ENCODE assay signal across 8 mouse cellular contexts in the genomic region with DNA sequence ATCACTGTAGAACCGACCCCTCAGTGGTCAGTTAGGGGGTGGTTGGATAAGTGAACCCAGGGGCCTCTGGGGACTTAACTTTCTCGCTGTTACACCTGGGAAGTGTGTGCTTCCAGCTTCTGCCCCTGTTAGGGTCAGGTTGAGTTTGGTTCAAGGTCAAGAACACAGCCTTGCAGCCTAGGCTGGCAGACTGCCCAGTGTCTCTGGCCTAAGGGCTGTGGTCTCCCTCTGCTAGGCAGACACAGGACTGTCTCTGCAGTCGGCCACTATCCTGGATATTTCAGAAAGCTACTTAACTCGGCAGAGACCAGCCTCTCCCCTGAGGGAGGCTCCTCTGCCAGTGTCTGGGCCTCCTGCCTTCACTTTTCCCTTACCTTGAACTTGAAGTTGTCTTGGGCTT. TPM values are rescaled to one million over a fixed set of nuclear protein-coding genes. Genes with fewer than 3 reads are reported as not detected.
A peak's percentile ranks its signal among the peaks of the same experiment; 100 is the strongest.
DNase-seq lines count a peak whose midpoint lies in the region; ATAC-seq lines count a peak whose summit lies in the region.
"Had no signal": no experiment of that assay in that cellular context is flagged by ENCODE, and none has a peak within 500 bp of the region (broad histone marks: within the 10 kb centered on the region; RNA-seq: fewer than 3 reads in every experiment).

No protein-coding gene starts in this region.

- no peak for ATAC-seq in lung, embryonic 15.5 days (ENCODE audit: borderline replicate concordance, extremely low read depth, low FRiP score, low TSS enrichment)
- ATAC-seq in forebrain, embryonic 12.5 days (ENCODE audit: low FRiP score), result no peak
- ATAC-seq in stomach, embryonic 15.5 days (ENCODE audit: insufficient read depth, low FRiP score, low read depth), result no peak

- WGBS in lung, embryonic 15.5 days, result 33% methylated on average over 4 of the region's 4 CpGs
- 33% methylated on average over 4 of the region's 4 CpGs for WGBS in forebrain, embryonic 12.5 days
- WGBS in stomach, embryonic 15.5 days, result 36% methylated on average over 4 of the region's 4 CpGs

- H3K27me3 ChIP-seq in lung, embryonic 15.5 days, result no peaks in the 10 kb centered on the region
- peaks cover 17% of the 10 kb centered on the region for H3K27me3 ChIP-seq in forebrain, embryonic 12.5 days
- H3K27me3 ChIP-seq in stomach, embryonic 15.5 days (replicated peaks), result no peaks in the 10 kb centered on the region

- peak overlapping the region; percentile 94 for H3K4me2 ChIP-seq in lung, embryonic 15.5 days
- H3K4me2 ChIP-seq in forebrain, embryonic 12.5 days, result peak overlapping the region; percentile 85
- H3K4me2 ChIP-seq in stomach, embryonic 15.5 days, result peak overlapping the region; percentile 90

- H3K4me3 ChIP-seq in lung, embryonic 15.5 days, result peak overlapping the region; percentile 92; the same call in 1 of the 2 replicates
- H3K4me3 ChIP-seq in forebrain, embryonic 12.5 days (replicated peaks), result peak overlapping the region; percentile 97
- H3K4me3 ChIP-seq in stomach, embryonic 15.5 days (replicated peaks), result peak overlapping the region; percentile 86

- DNase-seq in lung, postnatal 25 days (ENCODE audit: low spot score), result no peak
- peak; percentile 41 to 52 for DNase-seq in kidney, postnatal 4 days
- DNase-seq in left cerebral cortex, postnatal 10 days (ENCODE audit: extremely low spot score in 1 of 2, low spot score in 2 of 2), result no peak
- DNase-seq in embryo, embryonic 10.5 days (ENCODE audit: low spot score), result no peak

- H3K9ac ChIP-seq in lung, embryonic 15.5 days, result no peak overlapping the region
- peak overlapping the region; percentile 98 for H3K9ac ChIP-seq in forebrain, embryonic 12.5 days
- H3K9ac ChIP-seq in stomach, embryonic 15.5 days, result 0 out of 2 replicates have a peak overlapping the region, but pooled peaks have one; percentile 7

- H3K36me3 ChIP-seq in lung, embryonic 15.5 days, result peaks cover 31% of the 10 kb centered on the region
- peaks cover 51% of the 10 kb centered on the region for H3K36me3 ChIP-seq in forebrain, embryonic 12.5 days (replicated peaks)
- peaks cover 10% of the 10 kb centered on the region; the same call in 1 of the 2 replicates for H3K36me3 ChIP-seq in stomach, embryonic 15.5 days

- intact Hi-C loops in left cerebral cortex, postnatal 10 days (cut with DNase I), result no loop called here

- peak overlapping the region; percentile 98; the same call in 1 of the 2 replicates for H3K27ac ChIP-seq in lung, embryonic 15.5 days
- H3K27ac ChIP-seq in forebrain, embryonic 12.5 days, result peak overlapping the region; percentile 100
- 0 out of 2 replicates have a peak overlapping the region, but pooled peaks have one; percentile 98 for H3K27ac ChIP-seq in stomach, embryonic 15.5 days

- H3K4me1 ChIP-seq in lung, embryonic 15.5 days, result peaks cover 67% of the 10 kb centered on the region
- peaks cover 70% of the 10 kb centered on the region for H3K4me1 ChIP-seq in forebrain, embryonic 12.5 days
- H3K4me1 ChIP-seq in stomach, embryonic 15.5 days, result peaks cover 63% of the 10 kb centered on the region

- no peaks in the 10 kb centered on the region for H3K9me3 ChIP-seq in lung, embryonic 15.5 days
- no peaks in the 10 kb centered on the region for H3K9me3 ChIP-seq in forebrain, embryonic 12.5 days
- H3K9me3 ChIP-seq in stomach, embryonic 15.5 days, result no peaks in the 10 kb centered on the region

RNA-seq across cellular contexts. Expression of a gene that starts 3.8 kb away (rescaled TPM):
- polyA plus RNA-seq in lung, embryonic 15.5 days (2015; fragmentation: Nextera tagmentation; extraction: Ambion mirVana), result 58.0 and 58.8 TPM in 2 replicates
- polyA plus RNA-seq in forebrain, embryonic 12.5 days (2016; fragmentation: Nextera tagmentation; extraction: Ambion mirVana), result 45.9 and 81.3 TPM in 2 replicates
- 46.5 and 47.9 TPM in 2 replicates for polyA plus RNA-seq in stomach, embryonic 15.5 days (2015; fragmentation: Nextera tagmentation; extraction: Ambion mirVana)
- total RNA-seq in left cerebral cortex, postnatal 10 days (2021), result 10 to 100 TPM; 51.8 to 51.9 TPM

RNA-seq across cellular contexts. Expression of a gene that starts 38.3 kb away (rescaled TPM):
- 0.06 TPM in 1 of 2 replicates, not detected in the other for polyA plus RNA-seq in lung, embryonic 15.5 days (2015; fragmentation: Nextera tagmentation; extraction: Ambion mirVana)
- not detected in 2 replicates for polyA plus RNA-seq in forebrain, embryonic 12.5 days (2016; fragmentation: Nextera tagmentation; extraction: Ambion mirVana)
- polyA plus RNA-seq in stomach, embryonic 15.5 days (2015; fragmentation: Nextera tagmentation; extraction: Ambion mirVana), result 0.19 and 0.49 TPM in 2 replicates
- under 1 TPM; 0.49 to 0.87 TPM for total RNA-seq in left cerebral cortex, postnatal 10 days (2021)
- polyA plus RNA-seq: brain, embryonic 14.5 days had no signal

RNA-seq across cellular contexts. Expression of a gene that starts 38.4 kb away (rescaled TPM):
- 14.8 and 16.6 TPM in 2 replicates for polyA plus RNA-seq in lung, embryonic 15.5 days (2015; fragmentation: Nextera tagmentation; extraction: Ambion mirVana)
- polyA plus RNA-seq in forebrain, embryonic 12.5 days (2016; fragmentation: Nextera tagmentation; extraction: Ambion mirVana), result 26.1 and 31.1 TPM in 2 replicates
- polyA plus RNA-seq in stomach, embryonic 15.5 days (2015; fragmentation: Nextera tagmentation; extraction: Ambion mirVana), result 15.2 and 15.9 TPM in 2 replicates
- total RNA-seq in left cerebral cortex, postnatal 10 days (2021), result 10 to 100 TPM; 47.9 to 51.6 TPM

Comparison
In these comparisons a context has a peak if more than half of its experiments do, and no peak if none do; other contexts are left out.
1. DNase-seq: peak in kidney, postnatal 4 days (2 of 2); none in lung, postnatal 25 days (single experiment), left cerebral cortex, postnatal 10 days (0 of 2) and embryo, embryonic 10.5 days (single experiment).
2. Peak in every context shown above with its lines, with median percentiles within 50 percentile points of each other: H3K27ac ChIP-seq, H3K4me2 ChIP-seq and H3K4me3 ChIP-seq.